Mouse (Mus musculus) megakaryocyte, embryonic 14.5 days (primary cell): ENCODE measurements at regions not wholly inside any gene's neighbourhood (a gene's known extent, or its start where the extent isn't known, plus 50 kb on each side); places are given as distances from the start of the nearest gene placed in this dataset.

Experiments used
- H3K27me3 ChIP-seq: replicated peaks from 2 replicates; pipeline ENCODE3; 2012; ENCODE audit warnings: inconsistent platforms
- H3K36me3 ChIP-seq: replicated peaks from 2 replicates; pipeline ENCODE3; 2012; ENCODE audit warnings: low read length, inconsistent platforms, mixed read lengths
- H3K4me1 ChIP-seq: 2 replicates; pipeline ENCODE4 v1.6.1; 2012; ENCODE audit warnings: inconsistent platforms
- H3K4me3 ChIP-seq: replicated peaks from 2 replicates; pipeline ENCODE3; 2012; ENCODE audit warnings: moderate library complexity, mild to moderate bottlenecking, inconsistent platforms
- H3K9me3 ChIP-seq: 2 replicates; pipeline ENCODE4 v1.6.1; 2012; ENCODE audit warnings: inconsistent platforms
- FLI1 ChIP-seq: IDR thresholded peaks from 2 replicates; pipeline ENCODE4 v1.6.1; 2012; ENCODE audit warnings: low read length, inconsistent platforms, mixed read lengths
- GATA1 ChIP-seq: IDR thresholded peaks from 3 replicates; pipeline ENCODE4 v1.6.1; 2012; ENCODE audit warnings: mixed read lengths, low read length, inconsistent platforms, borderline replicate concordance

GRCm38 (mm10) chr12:79916896-79917633, 195.7 kb downstream of the Zfp36l1 start:
- Histone ChIP-seq H3K9me3 (peaks cover 33% of the 10 kb centered on the region), H3K4me3 (no peak overlapping the region), H3K27me3 (peaks cover 46% of the 10 kb centered on the region), H3K36me3 (no peaks in the 10 kb centered on the region), H3K4me1 (peaks cover 6% of the 10 kb centered on the region; the same call in 1 of the 2 replicates)
- TF ChIP-seq FLI1: no peak

- H3K4me1 ChIP-seq: peaks cover 8% of the 10 kb centered on the region; the same call in 1 of the 2 replicates
- no peak overlapping the region for H3K4me3 ChIP-seq
- H3K9me3 ChIP-seq: peaks cover 18% of the 10 kb centered on the region
- H3K36me3 ChIP-seq: no peaks in the 10 kb centered on the region
- peaks cover 47% of the 10 kb centered on the region for H3K27me3 ChIP-seq
- TF ChIP-seq GATA1 (no peak), FLI1 (no peak)
Observed at GRCm38 (mm10) chr12:79913898-79914297, 198.9 kb downstream of the Zfp36l1 start.

- no peak for TF ChIP-seq FLI1
- TF ChIP-seq GATA1: no peak
- peaks cover 18% of the 10 kb centered on the region for H3K9me3 ChIP-seq
- H3K4me3 ChIP-seq: no peak overlapping the region
- H3K4me1 ChIP-seq: peaks cover 11% of the 10 kb centered on the region
- peaks cover 45% of the 10 kb centered on the region for H3K27me3 ChIP-seq
- no peaks in the 10 kb centered on the region for H3K36me3 ChIP-seq
Observed at GRCm38 (mm10) chr12:79912281-79913063, 200.3 kb downstream of the Zfp36l1 start.

GRCm38 (mm10) chr12:79910884-79911759, 201.7 kb downstream of the Zfp36l1 start:
- H3K4me1 ChIP-seq: peaks cover 25% of the 10 kb centered on the region
- no peaks in the 10 kb centered on the region for H3K36me3 ChIP-seq
- TF ChIP-seq FLI1 (no peak), GATA1 (no peak)
- no peak overlapping the region for H3K4me3 ChIP-seq
- peaks cover 16% of the 10 kb centered on the region for H3K9me3 ChIP-seq
- H3K27me3 ChIP-seq: peaks cover 39% of the 10 kb centered on the region

GRCm38 (mm10) chr12:79907583-79907982, 205.2 kb downstream of the Zfp36l1 start:
- H3K27me3 ChIP-seq: peaks cover 19% of the 10 kb centered on the region
- no peaks in the 10 kb centered on the region for H3K9me3 ChIP-seq
- H3K4me3 ChIP-seq: no peak overlapping the region
- TF ChIP-seq FLI1: no peak
- TF ChIP-seq GATA1: no peak
- peaks cover 59% of the 10 kb centered on the region for H3K4me1 ChIP-seq
- no peaks in the 10 kb centered on the region for H3K36me3 ChIP-seq

GRCm38 (mm10) chr12:79906738-79907365, 206.0 kb downstream of the Zfp36l1 start:
- TF ChIP-seq GATA1 (no peak), FLI1 (no peak)
- no peaks in the 10 kb centered on the region for H3K36me3 ChIP-seq
- no peaks in the 10 kb centered on the region for H3K9me3 ChIP-seq
- peaks cover 62% of the 10 kb centered on the region for H3K4me1 ChIP-seq
- no peak overlapping the region for H3K4me3 ChIP-seq
- peaks cover 14% of the 10 kb centered on the region for H3K27me3 ChIP-seq

GRCm38 (mm10) chr12:79905828-79906737, 206.7 kb downstream of the Zfp36l1 start:
- peaks cover 64% of the 10 kb centered on the region for H3K4me1 ChIP-seq
- no peaks in the 10 kb centered on the region for H3K9me3 ChIP-seq
- no peaks in the 10 kb centered on the region for H3K36me3 ChIP-seq
- no peak overlapping the region for H3K4me3 ChIP-seq
- peaks cover 7% of the 10 kb centered on the region for H3K27me3 ChIP-seq
- TF ChIP-seq GATA1 (no peak), FLI1 (no peak)

- Histone ChIP-seq H3K27me3 (peaks cover 3% of the 10 kb centered on the region), H3K4me3 (no peak overlapping the region), H3K9me3 (no peaks in the 10 kb centered on the region), H3K4me1 (peaks cover 60% of the 10 kb centered on the region), H3K36me3 (no peaks in the 10 kb centered on the region)
- TF ChIP-seq GATA1 (no peak), FLI1 (no peak)
Observed at GRCm38 (mm10) chr12:79904913-79905549, 207.8 kb downstream of the Zfp36l1 start.

- Histone ChIP-seq H3K4me3 (no peak overlapping the region), H3K9me3 (no peaks in the 10 kb centered on the region; the same call in 1 of the 2 replicates), H3K27me3 (no peaks in the 10 kb centered on the region), H3K4me1 (peaks cover 74% of the 10 kb centered on the region), H3K36me3 (no peaks in the 10 kb centered on the region)
- TF ChIP-seq FLI1 (no peak), GATA1 (no peak)
Observed at GRCm38 (mm10) chr12:79902761-79903160, 210.1 kb downstream of the Zfp36l1 start.
